22 mouse cellular contexts compared by ENCODE assay signal in the genomic region with DNA sequence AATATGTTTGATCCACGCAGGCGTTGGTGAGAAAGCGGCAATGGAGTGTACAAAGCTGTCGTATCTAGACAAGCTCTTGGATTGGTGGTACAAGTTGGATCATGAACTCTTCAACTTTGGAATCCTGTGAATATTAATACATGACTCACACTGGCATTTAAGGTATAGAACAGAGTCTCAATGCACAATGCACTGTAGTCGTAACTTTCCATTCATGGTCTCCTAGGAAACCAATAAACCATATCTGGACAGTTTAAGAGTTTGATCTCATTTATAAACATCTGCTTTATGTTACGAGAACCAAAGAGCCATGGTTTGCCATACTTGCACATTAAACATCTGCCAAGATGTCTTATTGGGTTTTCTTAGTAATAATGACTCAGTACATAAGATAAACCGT.
DNase-seq lines count a peak whose midpoint lies in the region; ATAC-seq and TF ChIP-seq lines count a peak whose summit lies in the region.
"Had no signal": no experiment of that assay in that cellular context is flagged by ENCODE, and none has a peak within 500 bp of the region (broad histone marks: within the 10 kb centered on the region; RNA-seq: fewer than 3 reads in every experiment).

No protein-coding gene starts in this region.

- intact Hi-C loops in gastrocnemius, adult 2 months (cut with DNase I) = no loop called here
- intact Hi-C loops in heart, postnatal 25 days (cut with DNase I) = no loop called here

- TF ChIP-seq CTCF in gastrocnemius, adult 2 months (IDR thresholded peaks at IDR 0.05) = no peak
- TF ChIP-seq CTCF in small intestine, adult 2 months (IDR thresholded peaks at IDR 0.05; ENCODE audit: extremely low read depth, insufficient read length, insufficient replicate concordance, low read depth, low read length) = no peak

- peak; percentile 47; the same call in 1 of the 2 replicates for ATAC-seq in intestine, embryonic 14.5 days (replicated peaks; ENCODE audit: low FRiP score, low TSS enrichment, low read depth)
- ATAC-seq: forebrain, postnatal 0 days; midbrain, embryonic 13.5 days had no signal

- H3K36me3 ChIP-seq in intestine, embryonic 14.5 days (ENCODE audit: control insufficient read depth, insufficient read depth, low read length) = no peaks in the 10 kb centered on the region
- H3K36me3 ChIP-seq in small intestine, adult 2 months (ENCODE audit: control insufficient read depth, insufficient read depth, low read length) = peaks cover 3% of the 10 kb centered on the region; the same call in 1 of the 2 replicates
- H3K36me3 ChIP-seq: hindbrain, embryonic 15.5 days; liver, embryonic 15.5 days had no signal

- H3K9me3 ChIP-seq in intestine, embryonic 14.5 days (ENCODE audit: control insufficient read depth, low read length) = peaks cover 10% of the 10 kb centered on the region
- H3K9me3 ChIP-seq: hindbrain, embryonic 15.5 days; liver, embryonic 15.5 days had no signal

- H3K4me1 ChIP-seq in intestine, embryonic 14.5 days (replicated peaks; ENCODE audit: control insufficient read depth, insufficient read depth, low read length) = peaks cover 16% of the 10 kb centered on the region; the same call in 1 of the 2 replicates
- peaks cover 23% of the 10 kb centered on the region; the same call in 1 of the 2 replicates for H3K4me1 ChIP-seq in small intestine, adult 2 months (ENCODE audit: control insufficient read depth, insufficient read depth, insufficient read length, low read length)
- H3K4me1 ChIP-seq: liver, embryonic 15.5 days had no signal

- no peak overlapping the region for H3K9ac ChIP-seq in intestine, embryonic 14.5 days (ENCODE audit: low read length)
- H3K9ac ChIP-seq: embryonic facial prominence, embryonic 12.5 days; forebrain, postnatal 0 days; heart, embryonic 13.5 days; hindbrain, embryonic 15.5 days; limb, embryonic 12.5 days; liver, embryonic 15.5 days; midbrain, embryonic 13.5 days had no signal

- H3K27ac ChIP-seq in gastrocnemius, adult 2 months = peak overlapping the region; percentile 65
- peak overlapping the region; percentile 17; the same call in 1 of the 2 replicates for H3K27ac ChIP-seq in intestine, embryonic 14.5 days (ENCODE audit: low read depth)
- peak overlapping the region; percentile 70 for H3K27ac ChIP-seq in small intestine, adult 2 months (ENCODE audit: insufficient read depth, low read depth, low read length)
- H3K27ac ChIP-seq: embryonic facial prominence, embryonic 12.5 days; heart, embryonic 13.5 days; hindbrain, embryonic 15.5 days; limb, embryonic 12.5 days; liver, embryonic 15.5 days; midbrain, embryonic 13.5 days had no signal

- no peaks in the 10 kb centered on the region for H3K27me3 ChIP-seq in intestine, embryonic 14.5 days (replicated peaks; ENCODE audit: control insufficient read depth, insufficient read depth, low read length)
- no peaks in the 10 kb centered on the region for H3K27me3 ChIP-seq in small intestine, adult 2 months (ENCODE audit: control insufficient read depth, insufficient read depth, low read length)
- H3K27me3 ChIP-seq: CH12.LX; embryonic facial prominence, embryonic 12.5 days; heart, embryonic 13.5 days; hindbrain, embryonic 15.5 days; limb, embryonic 12.5 days; liver, embryonic 15.5 days; midbrain, embryonic 13.5 days had no signal

- no peak for DNase-seq in gastrocnemius, adult 2 months
- no peak for DNase-seq in gastrocnemius, postnatal 10 days
- peak; percentile 83 for DNase-seq in 3T3-L1 (ENCODE audit: low read depth, low spot score)
- no peak for DNase-seq in intestine, embryonic 14.5 days (ENCODE audit: low spot score)
- no peak for DNase-seq in kidney, postnatal 4 days
- DNase-seq in heart, postnatal 25 days (ENCODE audit: low spot score) = no peak
- DNase-seq: cerebellum, adult 8-10 months; forebrain, postnatal 0 days; heart, postnatal 36 days; kidney, adult 2 months; kidney, postnatal 14 days; layer of hippocampus, adult 9-11 months; right cerebral cortex, postnatal 14 days; thymus, postnatal 14 days had no signal

- WGBS in intestine, embryonic 14.5 days = 54% methylated on average over 7 of the region's 7 CpGs
- 35% methylated on average over 7 of the region's 7 CpGs for WGBS in small intestine, adult 2 months

- no peak for TF ChIP-seq POLR2A in small intestine, adult 2 months (IDR thresholded peaks at IDR 0.05; ENCODE audit: low read depth, low read length)

- no peak overlapping the region for H3K4me3 ChIP-seq in gastrocnemius, adult 2 months
- no peak overlapping the region for H3K4me3 ChIP-seq in intestine, embryonic 14.5 days (ENCODE audit: low read depth, low read length)
- H3K4me3 ChIP-seq in small intestine, adult 2 months (ENCODE audit: low read depth, low read length) = no peak overlapping the region
- H3K4me3 ChIP-seq: embryonic facial prominence, embryonic 12.5 days; heart, embryonic 13.5 days; hindbrain, embryonic 15.5 days; limb, embryonic 12.5 days; liver, embryonic 15.5 days; midbrain, embryonic 13.5 days had no signal

- no peak overlapping the region for H3K4me2 ChIP-seq in intestine, embryonic 14.5 days (ENCODE audit: low read length)
- H3K4me2 ChIP-seq: embryonic facial prominence, embryonic 12.5 days; heart, embryonic 13.5 days; hindbrain, embryonic 15.5 days; limb, embryonic 12.5 days; liver, embryonic 15.5 days; midbrain, embryonic 13.5 days had no signal

Comparison
In these comparisons a context has a peak if more than half of its experiments do, and no peak if none do; other contexts are left out.
1. H3K27ac ChIP-seq: peak in every context shown above with its lines; median percentile 70 in small intestine, adult 2 months; 65 in gastrocnemius, adult 2 months; 17 in intestine, embryonic 14.5 days.